Mouse (Mus musculus) naive thymus-derived CD4-positive, alpha-beta T cell, adult 2 months (primary cell): Measurements from ENCODE around the gene Arid1a.
A peak's percentile ranks its signal among the peaks of the same experiment; 100 is the strongest.

ENCODE experiments used
- DNase-seq: peaks from one replicate; pipeline ENCODE4 v3.0.0-alpha.2; 2011; ENCODE audit warnings: low read depth

The Arid1a gene

GRCm38 (mm10) chr4:133730122-133730521 is 26.4 kb downstream of the Arid1a start:
- DNase-seq, result no peak

- peak; percentile 87 for DNase-seq
Observed at GRCm38 (mm10) chr4:133729541-133730093, 27.0 kb downstream of the Arid1a start.

- DNase-seq, result no peak
Observed at GRCm38 (mm10) chr4:133729007-133729406, 27.6 kb downstream of the Arid1a start.

- peak; percentile 62 for DNase-seq
Observed at GRCm38 (mm10) chr4:133728256-133728655, 28.3 kb downstream of the Arid1a start.

- no peak for DNase-seq
Observed at GRCm38 (mm10) chr4:133725706-133726105, 30.9 kb downstream of the Arid1a start.

GRCm38 (mm10) chr4:133719791-133720190 is 36.8 kb downstream of the Arid1a start:
- DNase-seq, result peak; percentile 58

GRCm38 (mm10) chr4:133712755-133713154 is 43.8 kb downstream of the Arid1a start:
- peak; percentile 53 for DNase-seq

- DNase-seq, result peak; percentile 41
Observed at GRCm38 (mm10) chr4:133711307-133712076, 45.1 kb downstream of the Arid1a start.

- DNase-seq, result no peak
Observed at GRCm38 (mm10) chr4:133709395-133709794, 47.2 kb downstream of the Arid1a start.

GRCm38 (mm10) chr4:133707464-133707863 is 49.1 kb downstream of the Arid1a start:
- DNase-seq, result peak; percentile 47

- DNase-seq, result peak; percentile 86
Observed at GRCm38 (mm10) chr4:133706956-133707355, 49.6 kb downstream of the Arid1a start.

GRCm38 (mm10) chr4:133705062-133705461 is 51.5 kb downstream of the Arid1a start:
- DNase-seq, result no peak

GRCm38 (mm10) chr4:133700905-133701368 is 55.6 kb downstream of the Arid1a start:
- no peak for DNase-seq

- DNase-seq, result no peak
Observed at GRCm38 (mm10) chr4:133695363-133695762, 61.2 kb downstream of the Arid1a start.

GRCm38 (mm10) chr4:133690252-133690651 is 66.3 kb downstream of the Arid1a start:
- no peak for DNase-seq

- DNase-seq, result no peak
Observed at GRCm38 (mm10) chr4:133688417-133689067, 68.0 kb downstream of the Arid1a start.

GRCm38 (mm10) chr4:133687126-133687525 is 69.4 kb downstream of the Arid1a start:
- no peak for DNase-seq

- DNase-seq, result no peak
Observed at GRCm38 (mm10) chr4:133686512-133686911, 70.1 kb downstream of the Arid1a start.

GRCm38 (mm10) chr4:133680206-133680786 is 76.3 kb downstream of the Arid1a start:
- no peak for DNase-seq

GRCm38 (mm10) chr4:133679629-133680028 is 76.9 kb downstream of the Arid1a start:
- no peak for DNase-seq

GRCm38 (mm10) chr4:133677266-133677665 is 79.3 kb downstream of the Arid1a start:
- peak; percentile 59 for DNase-seq

- DNase-seq, result no peak
Observed at GRCm38 (mm10) chr4:133676189-133676588, 80.4 kb downstream of the Arid1a start.

GRCm38 (mm10) chr4:133675594-133676016 is 81.0 kb downstream of the Arid1a start:
- no peak for DNase-seq
